Mouse (Mus musculus): ENCODE data around the gene Churc1.

Churc1 gene

DNA sequence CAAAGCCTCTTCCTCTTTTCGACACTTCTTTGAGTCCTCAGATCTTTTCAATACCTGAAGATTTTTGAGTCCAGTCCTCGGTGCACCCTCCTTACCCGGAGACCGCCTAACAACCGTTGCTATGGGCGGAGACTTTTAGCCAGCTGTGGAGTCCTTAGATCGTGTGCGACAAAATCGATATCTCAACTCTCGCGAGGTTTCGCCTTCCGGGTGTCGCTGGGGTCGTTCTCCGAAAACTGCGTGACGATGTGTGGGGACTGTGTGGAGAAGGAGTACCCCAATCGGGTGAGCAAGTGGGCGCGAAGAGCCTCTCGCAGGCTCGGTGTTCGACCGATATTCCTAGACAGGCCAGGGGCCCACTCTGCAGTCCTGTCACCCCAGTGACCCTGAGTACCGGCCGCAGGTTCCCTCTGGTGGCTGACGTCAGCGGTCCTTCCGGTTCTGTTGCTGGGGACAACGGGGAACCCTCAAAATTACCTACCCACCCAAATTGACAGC, at the start of gene Churc1, which contains the start of gene Fntb:
Gene Churc1, plus strand, starts transcription at position 185 of the 498 bp plus-strand sequence.
Gene Fntb, plus strand, starts transcription at position 236 of the 498 bp plus-strand sequence.
- DNase-seq (ENCODE audit: low read depth, low spot score) = peak; percentile 98

DNA sequence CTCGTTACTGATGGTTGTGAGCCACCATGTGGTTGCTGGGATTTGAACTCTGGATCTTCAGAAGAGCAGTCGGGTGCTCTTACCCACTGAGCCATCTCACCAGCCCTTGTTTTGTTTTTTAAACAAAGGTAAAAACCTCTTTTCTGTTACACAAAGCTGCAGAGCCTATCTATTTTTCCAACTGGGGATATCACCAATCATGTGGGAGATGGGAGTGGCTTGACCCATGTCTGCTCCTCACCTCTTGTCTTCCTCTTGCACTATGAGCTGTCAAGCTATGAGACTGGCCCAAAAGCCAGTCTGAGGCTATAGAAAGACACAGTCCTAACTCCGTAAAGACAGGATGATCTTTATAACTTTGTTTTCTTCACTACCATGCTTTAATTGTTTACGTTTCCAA, 47.0 kb upstream of the Churc1 start:
- DNase-seq (ENCODE audit: low read depth, low spot score) = no peak

DNA sequence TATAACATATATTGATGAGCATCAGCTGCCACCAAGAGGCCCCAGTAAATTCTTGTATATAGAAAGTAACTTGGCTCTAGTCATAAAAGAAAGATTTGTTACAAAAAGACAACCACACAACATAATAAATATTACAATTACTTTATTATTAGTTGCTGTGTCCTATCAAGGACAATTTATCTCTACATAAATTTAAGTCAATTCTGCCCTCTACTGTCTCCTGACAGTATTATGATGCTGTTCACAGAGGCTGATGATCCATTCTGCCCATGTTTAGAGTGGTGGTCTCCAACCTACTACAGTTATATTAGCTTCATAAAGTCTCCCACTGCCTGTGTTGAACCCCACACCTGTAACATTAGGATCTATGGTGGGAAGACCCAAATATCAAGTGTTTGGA, 44.8 kb upstream of the Churc1 start:
- DNase-seq (ENCODE audit: low read depth, low spot score) = no peak

DNA sequence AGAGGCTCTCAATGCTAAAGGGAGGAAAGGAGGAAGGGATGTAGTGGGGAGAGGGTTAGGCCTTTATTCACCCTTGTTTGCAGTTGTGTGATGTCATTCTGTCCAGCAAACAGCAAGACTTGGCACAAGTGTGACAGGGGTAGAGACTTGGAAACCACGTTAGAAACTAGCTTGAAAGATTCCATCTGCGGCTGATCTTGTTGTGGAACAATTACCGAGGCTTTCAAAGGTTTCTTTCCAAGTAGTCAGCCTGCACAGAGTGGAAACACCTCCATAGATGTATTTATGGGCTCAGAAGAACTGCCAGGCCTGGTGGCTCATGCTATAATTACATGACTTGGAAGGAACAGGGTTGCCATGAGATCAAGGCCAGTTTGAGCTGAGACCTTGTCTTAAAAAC, 43.3 kb upstream of the Churc1 start:
- DNase-seq (ENCODE audit: low read depth, low spot score) = no peak

DNA sequence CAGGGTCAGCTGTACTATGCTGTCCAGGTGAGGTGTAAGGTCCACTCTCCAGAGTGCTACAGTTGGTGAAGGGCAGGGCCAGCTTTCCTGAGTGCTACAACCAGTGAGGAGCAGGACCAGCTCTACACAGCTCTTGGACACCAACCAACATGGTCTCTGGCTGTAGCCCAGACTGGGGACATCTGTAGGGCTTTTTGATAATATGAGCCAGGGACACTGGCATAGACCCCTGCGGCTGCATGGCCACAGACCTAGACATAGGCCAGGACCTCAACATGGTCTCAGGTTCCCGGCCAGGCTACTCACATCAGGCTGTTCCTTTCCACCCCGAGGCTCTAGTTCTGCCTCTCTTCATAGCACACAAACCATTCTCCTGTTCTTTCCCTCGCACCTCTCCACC, 37.4 kb upstream of the Churc1 start:
- DNase-seq (ENCODE audit: low read depth, low spot score) = no peak

DNA sequence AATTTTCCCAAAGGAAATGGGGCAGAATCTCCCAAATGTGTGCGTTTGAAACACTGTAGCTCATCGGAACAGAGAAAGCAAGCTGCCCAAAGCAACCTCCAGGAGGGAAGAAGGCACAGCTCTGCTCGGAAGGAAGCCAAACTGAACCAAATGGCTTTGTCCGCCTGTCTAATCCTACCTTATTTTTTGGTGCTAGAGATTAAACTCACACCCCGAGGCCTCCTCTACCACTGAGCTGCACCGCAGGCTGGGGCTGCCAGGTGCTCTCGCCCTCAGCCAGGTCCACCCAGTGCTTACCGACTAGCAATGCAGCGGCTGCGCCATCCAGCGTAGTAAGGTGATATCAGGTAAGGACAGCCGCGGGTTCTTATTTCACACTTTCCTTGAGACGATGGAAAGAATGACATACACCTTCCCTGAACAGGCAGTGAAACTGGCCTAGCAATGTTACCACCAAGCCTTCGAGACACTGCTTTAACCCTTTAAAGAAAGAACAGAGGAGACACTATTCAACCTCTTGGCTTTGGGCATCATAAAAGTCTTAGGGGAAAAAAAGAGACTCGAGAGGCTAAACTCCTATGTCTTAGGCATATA, 14.4 kb upstream of the Churc1 start:
- DNase-seq (ENCODE audit: low read depth, low spot score) = no peak

DNA sequence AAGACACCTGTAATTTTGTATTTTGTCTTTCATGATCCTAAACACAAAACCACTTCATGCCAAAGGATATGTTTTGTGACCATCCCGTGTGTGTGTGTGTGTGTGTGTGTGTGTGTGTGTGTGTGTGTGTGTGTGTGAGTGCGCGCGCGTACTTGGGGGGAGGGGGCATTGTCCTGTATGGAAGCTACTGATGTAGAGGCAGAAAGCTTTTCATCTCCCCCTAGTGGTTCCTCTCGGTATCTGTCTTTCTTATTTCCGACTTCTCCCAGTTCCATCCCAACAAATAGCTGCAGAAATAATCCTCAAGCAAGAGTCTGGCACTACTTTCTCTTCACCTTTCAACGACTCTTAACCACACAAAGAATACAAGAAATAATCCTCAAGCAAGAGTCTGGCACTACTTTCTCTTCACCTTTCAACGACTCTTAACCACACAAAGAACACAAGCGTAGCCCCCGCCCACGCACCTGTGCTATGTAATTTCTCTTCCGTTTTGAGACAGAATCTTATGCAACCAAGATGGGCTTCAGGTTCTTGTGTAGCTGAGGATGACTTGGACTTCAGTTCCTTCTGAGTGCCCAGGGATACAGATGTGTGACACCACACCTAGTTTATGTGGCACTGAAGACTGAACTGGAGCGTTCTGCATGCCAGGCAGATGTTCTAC, 12.6 kb upstream of the Churc1 start:
- peak; percentile 80 for DNase-seq (ENCODE audit: low read depth, low spot score)

DNA sequence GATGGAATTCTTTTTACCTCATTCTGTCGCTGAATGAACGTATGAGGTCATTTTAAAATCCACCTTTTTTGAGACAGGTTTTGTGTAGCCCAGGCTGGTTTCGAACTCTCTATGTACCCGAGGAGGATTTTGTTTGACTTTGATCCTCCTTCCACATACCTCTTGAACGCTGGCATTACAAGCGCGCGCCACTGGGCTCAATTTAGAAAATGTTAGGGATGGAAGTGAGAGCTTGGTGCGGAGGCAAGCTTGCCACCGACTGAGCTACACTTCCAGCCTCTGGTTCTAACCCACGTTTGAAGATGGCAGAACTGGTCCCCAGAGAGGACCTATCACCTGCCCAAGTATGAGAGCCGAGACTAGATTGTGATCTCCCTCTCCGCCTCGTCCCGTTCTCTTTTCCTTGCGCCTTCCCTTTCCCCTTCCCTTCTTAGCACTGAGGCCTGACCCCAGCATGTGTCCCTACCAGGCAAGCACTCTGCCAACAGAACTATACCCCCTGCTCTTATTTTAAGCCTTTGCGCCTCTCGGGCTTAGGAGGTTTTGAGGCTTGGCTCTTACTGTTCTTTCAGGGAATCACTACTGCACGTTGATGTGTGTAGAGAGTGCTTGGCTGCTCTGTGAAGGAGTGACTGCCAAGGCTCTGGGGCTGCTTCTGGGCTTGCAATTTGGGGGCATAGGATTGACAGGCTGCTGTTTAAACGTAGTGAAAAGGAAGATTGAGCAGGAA, 728 bp downstream of the Churc1 start:
- DNase-seq (ENCODE audit: low read depth, low spot score) = no peak

DNA sequence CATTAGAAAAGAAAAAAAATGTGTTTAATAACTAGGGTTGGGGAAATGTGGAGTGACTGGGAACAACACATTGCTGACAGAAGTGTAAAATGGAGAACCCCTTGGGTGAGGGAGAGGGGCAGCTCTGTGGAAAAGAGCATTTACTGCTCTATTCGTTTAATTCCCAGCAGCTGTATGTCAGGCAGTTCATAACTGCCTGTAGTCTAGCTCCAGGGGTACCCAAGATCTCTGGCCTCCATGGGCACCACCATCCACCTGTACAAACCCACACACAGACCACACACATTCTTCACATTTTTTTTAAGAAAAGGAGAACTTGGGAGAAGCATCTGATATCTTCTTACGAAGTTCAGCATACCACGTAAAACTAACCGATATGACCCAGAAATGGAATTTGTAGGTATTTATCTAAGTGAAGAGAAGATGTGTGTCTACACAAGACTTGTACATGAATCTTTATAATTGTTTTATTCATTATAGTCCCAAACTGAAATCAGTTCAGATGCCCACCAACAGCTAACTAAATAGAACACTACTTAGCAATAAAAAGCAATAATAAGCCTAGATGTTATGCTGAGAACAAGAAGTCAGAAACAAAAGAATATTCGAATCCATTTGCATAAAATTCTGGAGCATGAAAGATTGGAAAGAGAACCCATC, 5.6 kb downstream of the Churc1 start:
- DNase-seq (ENCODE audit: low read depth, low spot score) = no peak

DNA sequence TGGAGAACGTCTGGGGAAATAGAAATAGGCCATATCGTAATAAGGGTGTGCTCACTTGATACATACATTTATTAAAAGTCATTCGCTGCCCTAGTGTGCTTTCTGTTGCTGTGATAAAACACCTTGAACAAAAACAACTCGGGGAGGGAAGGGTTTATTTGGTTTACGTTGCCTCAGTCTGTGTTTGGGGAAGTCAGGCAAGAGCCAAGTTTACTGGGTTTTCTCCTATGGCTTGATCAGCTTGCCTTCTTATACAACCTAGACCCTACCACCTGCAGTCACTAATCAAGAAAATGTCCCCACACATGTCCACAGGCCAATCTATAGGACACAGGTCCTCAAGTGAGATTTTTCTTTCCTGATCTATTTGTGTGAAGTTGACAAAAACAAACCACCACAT, 6.2 kb downstream of the Churc1 start:
- no peak for DNase-seq (ENCODE audit: low read depth, low spot score)

DNA sequence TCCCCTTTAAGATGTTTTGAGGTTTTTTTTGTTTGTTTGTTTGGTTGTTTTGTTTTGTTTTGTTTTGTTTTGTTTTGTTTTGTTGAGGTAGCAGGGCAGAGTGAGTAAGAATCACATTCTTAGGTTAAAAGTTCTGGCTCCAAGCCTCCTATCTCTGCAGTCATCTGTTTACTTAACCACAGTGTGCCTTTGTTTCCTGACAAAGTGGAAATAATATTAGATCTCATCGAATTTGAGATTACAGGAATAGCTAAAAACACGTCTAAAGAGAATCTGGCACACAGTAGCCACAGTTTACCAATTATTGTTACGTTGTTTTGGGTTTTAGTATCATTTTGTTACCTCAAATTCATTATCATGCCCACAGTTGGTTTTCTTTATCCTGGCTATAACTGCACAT, 9.3 kb downstream of the Churc1 start:
- DNase-seq (ENCODE audit: low read depth, low spot score) = no peak

DNA sequence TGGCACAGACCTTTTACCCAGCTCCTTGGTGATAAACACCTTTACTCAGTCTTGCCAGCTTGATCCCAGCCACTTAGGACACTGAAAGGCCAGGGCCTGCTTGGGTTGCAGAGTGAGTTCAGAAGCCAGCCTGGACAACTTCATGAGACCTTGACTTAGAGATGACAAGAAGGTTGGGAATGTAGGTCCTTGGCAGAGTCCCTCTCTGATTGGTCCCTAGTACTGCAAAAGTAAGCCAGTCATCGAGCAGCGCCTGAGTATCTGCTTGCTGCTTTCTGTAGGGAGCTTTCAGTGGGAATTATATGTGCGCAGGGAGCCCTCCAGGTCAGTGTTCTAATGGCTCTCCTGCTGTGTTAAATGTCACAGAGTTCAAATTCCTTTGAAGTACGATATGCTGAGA, 9.8 kb downstream of the Churc1 start:
- DNase-seq (ENCODE audit: low read depth, low spot score) = no peak

DNA sequence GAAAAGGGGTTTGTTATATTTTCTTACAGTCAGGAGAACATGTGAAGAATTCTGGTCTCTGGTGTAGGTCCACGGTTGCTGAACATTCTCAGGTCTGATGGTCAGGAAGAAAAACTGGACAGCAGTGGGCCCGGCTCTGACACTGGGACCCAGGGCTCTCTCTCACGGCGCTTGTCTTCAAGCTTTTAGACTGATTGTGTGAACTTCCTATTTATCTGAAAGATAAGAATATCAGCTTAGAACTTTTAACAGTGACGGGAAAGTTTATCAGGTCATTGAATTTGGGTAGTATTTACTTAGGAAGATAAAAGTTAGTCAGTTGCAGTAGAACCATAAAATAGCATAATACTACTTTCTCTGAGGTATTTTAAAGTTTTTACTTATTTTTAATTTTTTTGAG, 11.6 kb downstream of the Churc1 start:
- DNase-seq (ENCODE audit: low read depth, low spot score) = no peak

DNA sequence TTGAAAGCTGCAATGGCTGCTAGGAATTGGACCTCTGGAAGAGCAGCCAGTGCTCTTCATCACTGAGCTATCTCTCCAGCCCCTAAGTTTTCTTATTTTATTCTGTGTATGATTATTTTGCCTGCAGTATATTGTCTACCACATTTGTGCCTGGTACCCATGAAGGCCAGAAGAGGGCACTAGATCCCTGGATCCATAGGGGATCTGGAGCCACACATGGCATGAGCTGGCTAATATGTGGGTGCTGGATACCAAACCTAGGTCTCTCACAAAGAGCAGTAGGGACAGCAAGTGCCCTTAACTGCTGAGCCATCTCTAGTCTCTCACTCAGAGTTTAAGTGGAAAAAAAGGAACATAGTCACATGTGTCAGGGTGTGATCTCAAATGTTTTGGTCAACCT, 12.5 kb downstream of the Churc1 start:
- no peak for DNase-seq (ENCODE audit: low read depth, low spot score)

DNA sequence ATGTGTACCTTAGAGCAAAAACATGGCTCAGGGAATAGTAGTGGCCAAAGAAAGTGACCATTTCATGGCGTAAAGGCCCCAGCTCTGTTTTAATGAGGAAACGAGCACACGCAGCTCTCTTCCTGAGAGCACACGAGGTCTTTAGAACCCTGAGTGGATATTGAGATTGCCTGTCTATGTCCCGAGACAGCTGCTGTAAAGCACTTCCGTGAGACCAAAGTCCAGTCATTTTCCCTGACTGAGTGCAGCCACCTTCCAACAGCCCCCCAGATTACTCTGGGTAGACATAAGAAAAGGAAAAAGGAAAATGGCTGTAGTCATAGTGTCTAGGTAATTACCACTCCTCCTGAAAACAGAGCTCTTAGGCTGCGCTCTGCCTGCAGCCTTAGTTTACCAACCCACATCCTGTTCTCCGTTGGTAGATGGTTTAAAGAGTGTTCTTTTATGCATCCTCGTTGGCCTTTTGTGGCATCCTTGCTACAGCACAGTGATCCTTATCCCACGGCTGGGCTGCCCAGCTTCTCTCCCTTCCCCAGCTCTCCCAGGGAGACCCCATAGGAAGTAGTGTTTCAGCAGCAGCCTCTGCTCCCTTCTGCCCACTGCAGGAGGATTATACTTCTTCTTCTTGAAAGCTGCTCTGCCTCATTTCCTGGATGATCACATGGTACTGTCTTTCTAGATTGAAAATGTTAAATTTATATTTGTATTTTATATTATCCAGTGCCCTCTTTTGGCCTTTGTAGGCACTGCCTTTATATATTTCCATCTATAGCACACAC, 13.2 kb downstream of the Churc1 start:
- no peak for DNase-seq (ENCODE audit: low read depth, low spot score)

DNA sequence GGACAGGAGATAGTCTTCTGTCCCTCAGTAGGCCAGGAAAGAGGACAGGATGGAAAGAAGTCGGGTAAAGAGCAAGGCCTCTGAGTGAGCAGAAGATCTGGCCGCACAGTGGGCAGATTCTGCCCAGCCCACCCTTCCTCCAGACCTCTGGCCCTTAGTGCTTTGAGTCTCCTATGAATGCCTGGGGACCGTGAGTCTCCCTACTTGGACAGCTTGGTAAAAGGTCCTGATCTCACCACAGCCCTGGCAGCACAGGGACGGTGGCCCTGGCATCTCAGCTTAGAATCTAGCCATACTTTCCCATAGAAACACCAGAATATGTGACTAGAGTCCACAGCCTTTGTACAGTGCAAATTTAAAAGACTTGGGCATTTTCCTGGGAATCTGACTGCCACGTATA, 14.6 kb downstream of the Churc1 start:
- no peak for DNase-seq (ENCODE audit: low read depth, low spot score)

DNA sequence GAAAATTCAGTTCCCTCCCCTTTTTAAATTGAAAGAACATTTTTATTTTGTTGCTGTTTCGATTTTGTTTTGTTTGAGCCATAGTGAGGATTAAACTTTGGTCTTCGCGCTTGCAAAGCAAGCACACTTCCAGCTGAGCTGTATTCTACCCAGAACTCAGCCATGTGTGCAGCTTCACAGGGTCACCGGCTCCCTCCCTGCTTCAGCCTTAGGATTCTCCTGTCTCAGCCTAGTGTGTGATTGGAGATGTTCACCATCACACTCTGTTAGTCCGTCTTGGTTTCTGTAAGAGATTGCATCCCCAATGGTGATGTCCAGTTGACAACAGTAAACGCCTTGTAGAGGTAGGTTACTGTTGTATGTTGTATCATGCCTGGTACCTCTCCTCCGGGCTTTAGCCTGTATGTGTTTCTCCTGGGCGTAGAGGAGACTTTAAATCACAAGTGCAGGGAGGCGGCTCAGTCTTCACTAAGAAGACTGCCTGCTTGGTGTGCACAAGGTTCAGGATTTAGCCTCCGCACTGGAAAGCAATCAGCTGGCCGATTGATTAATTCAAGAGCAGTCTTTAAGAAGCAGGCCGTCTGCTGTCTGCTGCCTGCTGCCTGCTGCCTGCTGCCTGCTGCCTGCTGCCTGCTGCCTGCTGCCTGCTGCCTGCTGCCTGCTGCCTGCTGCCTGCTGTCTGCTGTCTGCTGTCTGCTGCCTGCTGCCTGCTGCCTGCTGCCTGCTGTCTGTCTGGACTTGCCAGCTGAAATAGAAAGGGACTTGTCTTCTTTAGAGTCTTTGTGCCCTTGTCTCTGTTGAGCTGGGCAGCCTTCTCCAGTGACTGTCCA, 15.5 kb downstream of the Churc1 start:
- DNase-seq (ENCODE audit: low read depth, low spot score) = no peak

DNA sequence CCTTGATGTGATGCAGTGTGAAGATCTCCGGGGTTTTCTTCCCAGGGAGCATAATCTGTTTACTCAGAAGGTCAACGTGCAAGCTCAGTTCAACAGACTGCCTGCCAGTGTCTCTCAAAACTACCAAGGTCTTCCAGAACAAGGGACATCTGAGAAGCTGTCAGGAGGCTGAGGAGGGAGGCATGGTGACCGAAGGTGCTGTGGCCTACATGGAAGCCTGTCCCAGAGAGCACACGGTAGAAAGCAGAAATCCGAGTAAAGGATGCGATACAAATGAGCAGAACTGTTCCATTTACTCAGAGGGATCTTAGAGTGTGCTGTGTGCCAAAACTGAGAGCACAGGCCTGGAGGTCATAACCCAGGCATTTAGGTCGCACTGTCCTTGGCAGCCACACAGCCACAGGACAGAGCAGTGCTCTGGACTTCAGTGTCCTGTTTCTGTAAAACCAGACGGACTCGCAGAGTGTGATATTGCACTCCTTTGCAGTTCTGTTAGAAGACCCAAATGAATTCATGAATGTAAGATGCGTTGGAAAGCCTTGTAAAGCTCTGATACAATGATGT, 18.8 kb downstream of the Churc1 start:
- DNase-seq (ENCODE audit: low read depth, low spot score) = no peak

DNA sequence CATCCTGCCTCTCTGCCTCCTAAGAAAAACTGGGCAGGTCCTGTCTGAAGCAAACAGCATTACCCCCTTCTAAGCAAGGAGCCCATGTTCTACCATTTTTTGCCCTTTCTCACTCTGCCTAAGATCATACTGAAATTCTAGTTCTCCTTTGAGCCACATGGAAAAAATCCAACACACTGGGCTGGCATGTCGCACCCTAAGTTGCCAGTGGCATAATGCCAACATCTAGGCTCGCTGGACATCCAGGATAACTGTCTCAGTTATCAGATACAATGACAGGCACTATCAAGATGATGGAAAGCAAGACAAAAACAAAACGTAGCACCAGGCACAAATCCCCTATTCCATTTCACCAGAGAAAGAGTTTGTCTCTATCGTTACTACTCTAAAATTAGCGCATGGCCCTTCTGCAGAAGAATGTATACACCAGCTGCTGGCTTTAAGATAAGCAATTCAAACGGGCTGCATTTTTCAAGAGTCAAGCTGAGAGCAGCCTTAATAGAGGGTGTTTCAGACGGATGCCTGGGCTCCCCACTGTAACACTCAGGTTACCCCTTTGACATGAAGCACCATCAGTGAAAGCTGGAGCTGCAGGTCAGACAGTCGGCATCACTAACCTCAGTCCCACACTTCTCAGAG, 25.2 kb downstream of the Churc1 start:
- DNase-seq (ENCODE audit: low read depth, low spot score) = no peak

DNA sequence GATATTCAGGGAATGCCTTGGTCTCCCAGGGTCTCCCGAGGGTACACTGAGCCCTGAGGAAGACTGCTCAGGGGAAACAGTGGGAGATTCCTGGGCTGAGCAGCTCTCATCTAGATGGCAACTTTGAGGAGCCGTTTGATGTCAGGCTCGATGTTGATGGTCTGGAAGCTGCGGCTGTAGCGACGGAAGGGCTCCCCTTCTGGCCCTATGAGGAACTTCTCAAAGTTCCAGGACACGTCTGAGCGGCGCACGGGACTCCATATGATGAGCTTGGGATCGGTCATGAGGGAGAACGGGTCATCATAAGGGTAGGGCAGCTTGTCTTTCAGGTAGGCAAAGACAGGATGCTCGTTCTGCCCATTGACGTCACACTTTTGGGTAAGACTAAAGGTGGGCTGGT, 27.2 kb downstream of the Churc1 start:
- DNase-seq (ENCODE audit: low read depth, low spot score) = peak; percentile 37

Measured in ZHBTc4 (cell line).